Mouse (Mus musculus) liver, adult 2 months (tissue): Measurements from ENCODE around the gene Nutf2-ps1. TPM values are rescaled to one million over a fixed set of nuclear protein-coding genes. Genes with fewer than 3 reads are reported as not detected.
"Not testable (repeated sequence)": the region's sequence is repeated elsewhere in the genome, so short reads cannot be mapped to it uniquely, and the experiment has no call there.

Experiments used
- DNase-seq: peaks from one replicate; pipeline ENCODE4 v3.0.0-alpha.2; 2011; ENCODE audit warnings: low read depth, low spot score; ENCODE audit errors: extremely low read depth
- H3K27ac ChIP-seq: fragments of 200-500 bp; replicated peaks from 2 replicates; pipeline ENCODE4 v1.5.1; 2012; ENCODE audit warnings: low read depth, mild to moderate bottlenecking, control low read depth, inconsistent platforms, low read length; ENCODE audit not compliant: insufficient read depth
- H3K27me3 ChIP-seq: fragments of 200-500 bp; 2 replicates; pipeline ENCODE4 v1.6.1; 2012; ENCODE audit warnings: mild to moderate bottlenecking, moderate library complexity, low read length, inconsistent platforms; ENCODE audit not compliant: control insufficient read depth, insufficient read depth
- H3K36me3 ChIP-seq: fragments of 200-500 bp; 2 replicates; pipeline ENCODE4 v1.6.1; 2012; ENCODE audit warnings: low read length, inconsistent platforms; ENCODE audit not compliant: control insufficient read depth, insufficient read depth
- H3K4me1 ChIP-seq: fragments of 200-500 bp; 2 replicates; pipeline ENCODE4 v1.6.1; 2011; ENCODE audit warnings: low read length; ENCODE audit not compliant: control insufficient read depth, insufficient read depth
- H3K4me3 ChIP-seq: fragments of 200-500 bp; 2 replicates; pipeline ENCODE4 v1.5.1; 2011; ENCODE audit warnings: low read depth, mild to moderate bottlenecking, control low read depth, low read length, moderate library complexity; ENCODE audit not compliant: insufficient read depth
- H3K79me2 ChIP-seq: fragments of 200-500 bp; 2 replicates; pipeline ENCODE4 v1.6.1; 2012; ENCODE audit warnings: inconsistent platforms, mild to moderate bottlenecking, low read length, moderate library complexity; ENCODE audit not compliant: control insufficient read depth, insufficient read depth
- H3K9ac ChIP-seq: fragments of 200-500 bp; 2 replicates; pipeline ENCODE4 v1.6.1; 2012; ENCODE audit warnings: low read depth, mild to moderate bottlenecking, control low read depth, inconsistent platforms, low read length
- CTCF ChIP-seq: fragments of 200-500 bp; IDR thresholded peaks from 2 replicates; pipeline ENCODE4 v1.5.1; 2011; ENCODE audit warnings: low read depth, low read length, control low read depth
- POLR2A ChIP-seq: fragments of 200-500 bp; IDR thresholded peaks from 2 replicates; pipeline ENCODE4 v1.6.1; 2011; ENCODE audit warnings: low read length, control low read depth; ENCODE audit not compliant: insufficient read depth; ENCODE audit errors: extremely low read depth
- WGBS: fragments of 180-500 bp; shearing (Covaris S2); methylation state at CpG from one replicate; pipeline ENCODE4 v1.1.7; 2018; 5-methylcytosine and 5-hydroxymethylcytosine counted together
- polyA plus RNA-seq: library from polyadenylated mRNA; depleted of rRNA; stranded (reverse); fragments of >200 nt; gene quantifications from 2 replicates; pipeline ENCODE4 v1.2.3, GENCODE M21; 2012; rRNA removed
- total RNA-seq: library from RNA; depleted of rRNA; stranded (reverse); fragments of >200 nt; gene quantifications from 2 replicates; pipeline ENCODE4 v1.2.3, GENCODE M21; 2014; rRNA removed

Gene Nutf2-ps1
- 21.3 and 32.6 TPM in 2 replicates for total RNA-seq
- 42.4 and 50.1 TPM in 2 replicates for polyA plus RNA-seq

DNA sequence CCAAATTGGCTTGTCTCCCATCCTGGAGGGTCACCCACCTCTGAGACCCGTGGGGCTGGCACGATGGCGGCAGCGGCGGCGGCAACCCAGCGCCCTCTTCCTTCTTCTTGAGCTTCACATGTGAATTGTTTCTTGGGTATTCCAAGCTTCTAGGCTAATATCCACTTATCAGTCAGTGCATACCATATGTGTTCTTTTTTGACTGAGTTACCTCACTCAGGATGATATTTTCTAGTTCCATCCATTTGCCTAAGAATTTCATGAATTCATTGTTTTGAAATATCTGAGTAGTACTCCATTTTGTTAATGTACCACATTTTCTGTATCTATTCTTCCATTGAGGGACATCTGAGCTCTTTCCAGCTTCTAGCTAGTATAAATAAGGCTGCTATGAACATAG, at the start of gene Nutf2-ps1:
TSS of gene Nutf2-ps1 (minus strand) at position 101 of the 400 bp plus-strand sequence.
- not testable (repeated sequence) for H3K27ac ChIP-seq, H3K79me2 ChIP-seq, H3K36me3 ChIP-seq, H3K4me1 ChIP-seq, DNase-seq, H3K9ac ChIP-seq, H3K4me3 ChIP-seq, H3K27me3 ChIP-seq
- WGBS, result 97% methylated on average over 7 of the region's 7 CpGs

DNA sequence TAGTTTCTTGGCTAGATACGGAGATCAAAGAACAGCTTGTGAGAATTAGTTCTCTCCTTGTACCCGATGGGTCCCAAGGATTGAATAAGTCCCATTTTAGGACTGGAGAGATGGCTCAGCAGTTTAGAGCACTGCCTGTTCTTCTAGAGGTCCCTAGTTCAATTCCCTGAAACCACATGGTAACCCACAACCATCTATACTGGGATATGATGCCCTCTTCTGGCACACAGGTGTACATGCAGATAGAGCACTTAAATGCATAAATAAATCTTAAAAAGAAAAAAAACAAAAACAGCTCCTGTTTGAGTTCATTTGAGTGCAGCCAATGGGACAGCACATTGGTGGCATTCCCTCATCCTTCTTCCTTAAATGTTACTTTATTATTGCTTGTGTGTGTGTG, 49.2 kb upstream of the Nutf2-ps1 start:
- TF ChIP-seq POLR2A (no peak), CTCF (no peak)
- peaks cover 58% of the 10 kb centered on the region for H3K36me3 ChIP-seq
- 93% methylated on average over 2 of the region's 2 CpGs for WGBS
- no peaks in the 10 kb centered on the region for H3K79me2 ChIP-seq
- H3K4me3 ChIP-seq, result no peak overlapping the region
- no peak overlapping the region for H3K27ac ChIP-seq
- DNase-seq, result peak; percentile 19
- no peaks in the 10 kb centered on the region for H3K27me3 ChIP-seq
- no peak overlapping the region for H3K9ac ChIP-seq
- no peaks in the 10 kb centered on the region for H3K4me1 ChIP-seq

DNA sequence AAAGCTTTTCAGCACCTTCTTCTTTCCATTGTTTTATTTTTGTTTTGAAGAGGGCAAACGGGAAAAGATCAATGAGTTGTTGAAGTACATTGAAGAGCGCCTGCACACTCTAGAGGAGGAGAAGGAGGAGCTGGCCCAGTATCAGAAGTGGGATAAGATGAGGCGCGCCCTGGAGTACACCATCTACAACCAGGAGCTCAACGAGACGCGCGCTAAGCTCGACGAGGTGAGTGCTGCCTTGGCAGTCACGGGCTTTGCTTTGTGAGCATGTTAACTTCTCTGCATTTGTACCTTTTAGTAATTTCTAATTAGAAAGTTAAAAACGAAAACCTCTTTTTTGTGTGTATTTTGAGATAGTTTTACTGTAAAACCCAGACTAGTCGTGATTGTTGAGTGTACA, 32.8 kb upstream of the Nutf2-ps1 start:
- TF ChIP-seq CTCF (no peak), POLR2A (no peak)
- peaks cover 55% of the 10 kb centered on the region for H3K36me3 ChIP-seq
- no peak overlapping the region for H3K9ac ChIP-seq
- no peaks in the 10 kb centered on the region for H3K4me1 ChIP-seq
- no peak overlapping the region for H3K4me3 ChIP-seq
- DNase-seq, result no peak
- WGBS, result 94% methylated on average over 13 of the region's 13 CpGs
- H3K27ac ChIP-seq, result no peak overlapping the region
- no peaks in the 10 kb centered on the region for H3K27me3 ChIP-seq
- no peaks in the 10 kb centered on the region for H3K79me2 ChIP-seq

DNA sequence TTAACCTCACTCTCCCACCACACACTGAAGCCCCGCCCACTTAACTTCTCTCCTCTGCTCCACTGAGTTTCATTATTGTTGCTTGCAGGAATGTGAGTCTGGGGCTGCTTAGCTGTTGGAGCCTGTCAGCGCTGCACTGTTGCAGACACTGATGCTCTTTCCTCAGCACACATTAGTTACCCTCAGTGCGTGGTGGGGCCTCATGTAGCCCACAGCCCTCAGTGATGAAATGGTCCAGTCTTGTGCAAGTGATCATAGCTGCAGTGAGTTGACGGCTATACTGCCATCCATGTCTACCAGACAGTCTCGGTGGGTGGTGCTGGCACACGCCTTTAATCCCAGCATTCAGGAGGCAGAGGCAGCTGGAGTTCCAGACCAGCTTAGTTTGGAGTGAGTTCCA, 20.1 kb upstream of the Nutf2-ps1 start:
- WGBS, result 91% methylated on average over 6 of the region's 6 CpGs

DNA sequence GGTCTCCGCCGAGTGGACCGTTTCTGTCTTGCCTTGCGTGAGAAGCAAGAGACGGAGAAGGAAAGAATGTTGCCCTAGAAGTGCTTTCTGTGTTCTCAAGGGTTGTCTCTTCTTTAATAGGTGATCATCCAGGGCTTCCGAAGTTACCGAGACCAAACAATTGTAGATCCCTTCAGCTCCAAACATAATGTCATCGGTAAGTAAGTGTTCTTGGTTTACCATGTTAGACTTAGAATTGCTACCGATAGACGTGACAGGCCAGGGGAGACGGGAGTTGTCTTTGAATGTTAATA, 12.4 kb upstream of the Nutf2-ps1 start:
- DNase-seq, result peak; percentile 18
- Histone ChIP-seq H3K36me3 (peaks cover 5% of the 10 kb centered on the region; the same call in 1 of the 2 replicates), H3K9ac (peak overlapping the region; percentile 98), H3K4me1 (peaks cover 6% of the 10 kb centered on the region), H3K27ac (no peak overlapping the region), H3K79me2 (peaks cover 20% of the 10 kb centered on the region; the same call in 1 of the 2 replicates), H3K27me3 (no peaks in the 10 kb centered on the region), H3K4me3 (peak overlapping the region; percentile 91)
- WGBS, result 7% methylated on average over 11 of the region's 11 CpGs
- TF ChIP-seq POLR2A, result no peak
- TF ChIP-seq CTCF, result no peak

More for the DNA sequence above, 20.1 kb upstream of the Nutf2-ps1 start:
- no peak for DNase-seq
- Histone ChIP-seq H3K9ac (no peak overlapping the region), H3K4me3 (no peak overlapping the region), H3K27ac (no peak overlapping the region), H3K27me3 (no peaks in the 10 kb centered on the region), H3K79me2 (peaks cover 30% of the 10 kb centered on the region), H3K4me1 (peaks cover 3% of the 10 kb centered on the region; the same call in 1 of the 2 replicates), H3K36me3 (peaks cover 6% of the 10 kb centered on the region; the same call in 1 of the 2 replicates)
- TF ChIP-seq POLR2A, result no peak
- no peak for TF ChIP-seq CTCF

DNA sequence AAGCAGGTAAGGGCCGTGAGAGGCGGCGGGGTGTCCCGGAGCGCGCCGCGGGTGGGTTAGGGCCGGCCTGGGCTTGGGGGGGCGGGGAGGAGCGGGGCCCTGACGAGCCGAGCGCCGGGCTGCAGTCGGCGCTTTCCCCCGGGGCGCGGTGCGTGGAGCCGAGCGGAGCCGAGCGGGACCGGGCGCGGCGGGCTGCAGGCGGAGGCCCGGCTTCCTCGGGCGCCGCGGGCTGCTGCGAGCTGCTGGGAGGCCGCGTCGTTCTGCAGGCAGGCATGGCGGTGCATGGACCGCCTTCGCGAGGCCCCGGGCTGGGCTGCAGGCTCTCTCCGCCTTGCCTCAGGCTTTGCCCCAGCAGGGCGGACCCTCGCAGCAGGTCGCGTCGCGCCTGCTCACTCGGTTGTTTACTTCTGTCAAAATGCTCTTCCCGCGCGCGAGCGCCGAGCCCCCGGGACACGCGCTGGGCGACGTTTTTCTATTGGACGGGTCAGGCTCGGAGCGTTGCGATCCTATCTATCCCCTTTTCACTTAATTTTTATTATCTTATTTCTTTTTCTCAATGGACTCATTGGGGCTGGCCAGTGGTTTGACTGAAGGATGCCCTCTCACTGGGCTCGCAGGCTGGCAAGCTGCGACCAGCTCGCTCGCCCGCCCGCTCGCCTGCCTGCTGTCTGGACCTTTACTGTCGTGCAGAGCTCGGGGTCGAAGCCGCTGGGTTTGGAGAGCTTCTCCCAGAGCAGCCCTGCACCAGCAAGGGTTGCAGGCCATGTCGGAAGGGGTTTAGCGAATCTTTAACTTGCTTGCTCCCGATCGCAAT, 11.9 kb upstream of the Nutf2-ps1 start:
- peaks cover 3% of the 10 kb centered on the region; the same call in 1 of the 2 replicates for H3K36me3 ChIP-seq
- DNase-seq, result peak; percentile 42
- peak overlapping the region; percentile 88 for H3K27ac ChIP-seq
- TF ChIP-seq POLR2A (no peak; the same call in 1 of the 2 replicates), CTCF (no peak)
- H3K27me3 ChIP-seq, result no peaks in the 10 kb centered on the region
- H3K4me1 ChIP-seq, result peaks cover 6% of the 10 kb centered on the region
- peak overlapping the region; percentile 91 for H3K4me3 ChIP-seq
- H3K79me2 ChIP-seq, result peaks cover 16% of the 10 kb centered on the region; the same call in 1 of the 2 replicates
- under 1% methylated on average over 72 of the region's 82 CpGs for WGBS
- H3K9ac ChIP-seq, result peak overlapping the region; percentile 98
